Mouse (Mus musculus) olfactory bulb, adult 2 months (tissue): ENCODE measurements at regions not wholly inside any gene's neighbourhood (a gene's known extent, or its start where the extent isn't known, plus 50 kb on each side); places are given as distances from the start of the nearest gene placed in this dataset.

Experiments used
- CTCF ChIP-seq: fragments of 200-500 bp; IDR thresholded peaks from 2 replicates; pipeline ENCODE4 v1.5.1; 2012; ENCODE audit warnings: low read depth, mild to moderate bottlenecking, low read length, moderate library complexity; ENCODE audit not compliant: insufficient read depth
- POLR2A ChIP-seq: fragments of 200-500 bp; IDR thresholded peaks from 2 replicates; pipeline ENCODE4 v1.6.1; 2012; ENCODE audit warnings: mild to moderate bottlenecking, low read depth, low read length, moderate library complexity; ENCODE audit not compliant: insufficient read depth

- TF ChIP-seq POLR2A (no peak), CTCF (no peak)
Observed at GRCm38 (mm10) chr13:102143848-102144247, 375.8 kb upstream of the Pik3r1 start.
